Mouse (Mus musculus): ENCODE measurements at regions not wholly inside any gene's neighbourhood (a gene's known extent, or its start where the extent isn't known, plus 50 kb on each side); places are given as distances from the start of the nearest gene placed in this dataset.

- H3K27ac ChIP-seq: no peak overlapping the region
- H3K9me3 ChIP-seq: no peaks in the 10 kb centered on the region
- WGBS: 43% methylated on average over 13 of the region's 13 CpGs
- H3K4me2 ChIP-seq: no peak overlapping the region
- H3K9ac ChIP-seq: no peak overlapping the region
- no peaks in the 10 kb centered on the region for H3K36me3 ChIP-seq
- no peaks in the 10 kb centered on the region for H3K27me3 ChIP-seq (replicated peaks)
- no peak overlapping the region for H3K4me3 ChIP-seq (replicated peaks)
- 0 out of 2 replicates have a peak, but pooled peaks cover 5% of the 10 kb centered on the region for H3K4me1 ChIP-seq
- peak; percentile 47; the same call in 1 of the 2 replicates for ATAC-seq (ENCODE audit: insufficient read depth, low FRiP score, low read depth)
These were observed 59.4 kb upstream of the Sfrp2 start for GRCm38 (mm10) chr3:83706531-83707243.

DNA sequence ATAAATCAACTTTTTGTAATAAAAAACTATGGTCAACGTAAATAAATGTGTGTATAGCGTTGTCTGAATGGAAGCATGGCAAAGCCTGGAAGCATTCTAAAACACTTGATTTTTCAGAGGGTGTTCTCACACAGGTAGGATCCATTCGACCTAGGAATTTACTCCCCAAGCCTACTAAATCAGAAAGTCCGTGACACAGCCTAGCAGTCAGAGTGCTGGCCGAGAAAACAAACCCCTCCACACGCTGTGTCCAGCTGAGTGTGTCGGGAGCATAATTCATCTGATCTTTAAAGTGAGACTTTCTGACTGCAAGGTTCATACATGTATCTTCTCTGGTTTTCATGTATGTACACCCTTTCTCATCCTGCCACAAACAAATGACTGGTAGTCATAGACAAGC lies 58.8 kb upstream of the Sfrp2 start:
- no peak overlapping the region for H3K27ac ChIP-seq
- no peak overlapping the region for H3K4me2 ChIP-seq
- no peak overlapping the region for H3K4me3 ChIP-seq (replicated peaks)
- H3K27me3 ChIP-seq (replicated peaks): no peaks in the 10 kb centered on the region
- H3K36me3 ChIP-seq: no peaks in the 10 kb centered on the region
- 0 out of 2 replicates have a peak, but pooled peaks cover 5% of the 10 kb centered on the region for H3K4me1 ChIP-seq
- 68% methylated on average over 7 of the region's 7 CpGs for WGBS
- H3K9ac ChIP-seq: no peak overlapping the region
- no peaks in the 10 kb centered on the region for H3K9me3 ChIP-seq
- no peak for ATAC-seq (ENCODE audit: insufficient read depth, low FRiP score, low read depth)

DNA sequence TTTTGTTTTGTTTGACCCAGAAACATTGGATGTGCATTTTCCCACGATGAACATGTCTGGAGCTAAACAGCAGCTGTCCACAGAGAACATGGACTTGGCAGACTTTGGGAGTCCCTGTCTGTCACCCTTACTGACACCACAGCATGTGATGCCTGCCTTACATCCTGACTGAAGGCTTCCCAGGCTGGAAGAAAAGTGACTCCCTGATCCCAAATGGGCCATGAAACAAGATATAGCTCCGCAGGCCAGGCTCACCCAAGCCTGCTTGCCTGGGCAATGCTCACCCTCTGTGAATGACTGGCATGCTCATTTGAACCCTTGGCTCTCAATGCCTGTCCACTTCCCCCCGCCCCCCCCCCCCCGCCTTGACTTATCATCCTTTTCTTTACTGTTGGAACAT lies 57.1 kb upstream of the Sfrp2 start:
- H3K4me2 ChIP-seq: no peak overlapping the region
- H3K27ac ChIP-seq: no peak overlapping the region
- 0 out of 2 replicates have a peak, but pooled peaks cover 5% of the 10 kb centered on the region for H3K4me1 ChIP-seq
- no peak overlapping the region for H3K4me3 ChIP-seq (replicated peaks)
- 61% methylated on average over 4 of the region's 4 CpGs for WGBS
- H3K36me3 ChIP-seq: no peaks in the 10 kb centered on the region
- no peak overlapping the region for H3K9ac ChIP-seq
- ATAC-seq (ENCODE audit: insufficient read depth, low FRiP score, low read depth): no peak
- H3K27me3 ChIP-seq (replicated peaks): no peaks in the 10 kb centered on the region
- no peaks in the 10 kb centered on the region for H3K9me3 ChIP-seq

DNA sequence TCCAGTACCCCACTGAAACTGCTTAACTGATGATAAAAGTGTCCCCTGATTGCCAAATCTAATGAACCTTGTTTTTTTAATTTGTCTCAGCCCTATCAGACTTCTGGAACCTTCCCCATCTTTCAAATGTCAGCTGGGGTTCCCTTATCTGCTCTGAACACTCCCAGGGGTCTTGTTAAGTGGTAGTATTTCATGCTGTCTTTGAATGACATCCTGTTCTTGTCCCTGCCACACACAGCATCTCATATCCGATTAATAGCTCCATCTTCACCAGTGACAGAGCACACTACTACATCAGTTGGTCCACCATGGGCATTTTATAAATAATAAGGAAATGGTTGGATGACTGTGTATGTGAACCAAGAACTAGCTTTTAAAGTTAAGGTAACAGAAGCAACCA lies 56.6 kb upstream of the Sfrp2 start:
- H3K27ac ChIP-seq: no peak overlapping the region
- H3K27me3 ChIP-seq (replicated peaks): no peaks in the 10 kb centered on the region
- H3K9ac ChIP-seq: no peak overlapping the region
- H3K4me3 ChIP-seq (replicated peaks): no peak overlapping the region
- no peaks in the 10 kb centered on the region for H3K36me3 ChIP-seq
- H3K4me1 ChIP-seq: 0 out of 2 replicates have a peak, but pooled peaks cover 5% of the 10 kb centered on the region
- ATAC-seq (ENCODE audit: insufficient read depth, low FRiP score, low read depth): no peak
- 43% methylated on average over 1 of the region's 1 CpGs for WGBS
- no peaks in the 10 kb centered on the region for H3K9me3 ChIP-seq
- H3K4me2 ChIP-seq: no peak overlapping the region

- Histone ChIP-seq H3K4me2 (no peak overlapping the region), H3K36me3 (no peaks in the 10 kb centered on the region), H3K9me3 (no peaks in the 10 kb centered on the region), H3K4me1 (0 out of 2 replicates have a peak, but pooled peaks cover 5% of the 10 kb centered on the region), H3K27ac (no peak overlapping the region), H3K27me3 (replicated peaks) (no peaks in the 10 kb centered on the region), H3K4me3 (replicated peaks) (no peak overlapping the region), H3K9ac (no peak overlapping the region)
- 37% methylated on average over 10 of the region's 10 CpGs for WGBS
- ATAC-seq (ENCODE audit: insufficient read depth, low FRiP score, low read depth): no peak
These were observed 55.1 kb upstream of the Sfrp2 start for GRCm38 (mm10) chr3:83710995-83711541.

- WGBS: 36% methylated on average over 2 of the region's 2 CpGs
- Histone ChIP-seq H3K9me3 (no peaks in the 10 kb centered on the region), H3K27me3 (replicated peaks) (no peaks in the 10 kb centered on the region), H3K4me3 (replicated peaks) (no peak overlapping the region), H3K36me3 (no peaks in the 10 kb centered on the region), H3K4me1 (0 out of 2 replicates have a peak, but pooled peaks cover 5% of the 10 kb centered on the region), H3K27ac (no peak overlapping the region), H3K4me2 (no peak overlapping the region), H3K9ac (no peak overlapping the region)
- no peak for ATAC-seq (ENCODE audit: insufficient read depth, low FRiP score, low read depth)
These were observed 53.8 kb upstream of the Sfrp2 start for GRCm38 (mm10) chr3:83712355-83712754.

- Histone ChIP-seq H3K27ac (no peak overlapping the region), H3K27me3 (replicated peaks) (no peaks in the 10 kb centered on the region), H3K4me2 (no peak overlapping the region), H3K4me1 (0 out of 2 replicates have a peak, but pooled peaks cover 5% of the 10 kb centered on the region), H3K4me3 (replicated peaks) (no peak overlapping the region), H3K9me3 (no peaks in the 10 kb centered on the region), H3K9ac (no peak overlapping the region), H3K36me3 (no peaks in the 10 kb centered on the region)
- no peak for ATAC-seq (ENCODE audit: insufficient read depth, low FRiP score, low read depth)
- 64% methylated on average over 6 of the region's 6 CpGs for WGBS
These were observed 51.5 kb upstream of the Sfrp2 start for GRCm38 (mm10) chr3:83714572-83714971.
